Mouse (Mus musculus) A20 (cell line): ENCODE results near the gene Baz2b.
A peak's percentile ranks its signal among the peaks of the same experiment; 100 is the strongest.

Experiments used
- DNase-seq: peaks from one replicate; pipeline ENCODE4 v3.0.0-alpha.2; 2011; ENCODE audit warnings: low read depth, low spot score

Gene Baz2b

GRCm38 (mm10) chr2:59877335-59877734 is 332.3 kb downstream of the Baz2b start:
- DNase-seq = no peak

- DNase-seq = no peak
Measured at GRCm38 (mm10) chr2:59876482-59876881, 333.2 kb downstream of the Baz2b start.

GRCm38 (mm10) chr2:59870526-59870925 is 339.1 kb downstream of the Baz2b start:
- no peak for DNase-seq

GRCm38 (mm10) chr2:59862618-59863017 is 347.0 kb downstream of the Baz2b start:
- no peak for DNase-seq

GRCm38 (mm10) chr2:59854363-59854762 is 355.3 kb downstream of the Baz2b start:
- no peak for DNase-seq

GRCm38 (mm10) chr2:59853543-59853942 is 356.1 kb downstream of the Baz2b start:
- no peak for DNase-seq

- DNase-seq = no peak
Measured at GRCm38 (mm10) chr2:59852916-59853315, 356.7 kb downstream of the Baz2b start.

GRCm38 (mm10) chr2:59851885-59852284 is 357.8 kb downstream of the Baz2b start:
- peak; percentile 20 for DNase-seq
